Mouse (Mus musculus): ENCODE data around the gene Nrxn2.

DNA sequence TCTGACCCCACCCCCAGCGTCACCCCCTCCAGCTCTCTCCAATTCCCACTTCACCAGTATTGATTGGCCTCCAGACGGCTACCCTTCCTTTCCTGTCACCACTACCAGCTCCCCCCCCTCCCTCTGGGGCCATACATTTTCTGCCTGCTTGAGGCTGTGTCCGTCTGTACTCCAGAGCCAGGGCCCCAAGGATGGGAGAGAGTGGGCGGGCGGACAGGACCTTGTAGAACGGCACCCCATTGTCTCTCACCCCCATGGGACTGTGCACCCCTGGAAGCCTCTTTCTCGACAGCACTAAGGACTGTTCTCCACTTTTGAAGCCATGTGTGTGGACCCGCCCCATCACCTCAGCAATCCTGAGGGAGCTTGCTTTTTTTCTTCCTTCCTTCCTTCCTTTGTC lies 77.2 kb downstream of the Nrxn2 start:
- TF ChIP-seq POLR2A (IDR thresholded peaks at IDR 0.05; ENCODE audit: low read depth, low read length): no peak
- TF ChIP-seq CTCF (IDR thresholded peaks at IDR 0.05; ENCODE audit: extremely low read depth, insufficient read depth, insufficient read length, insufficient replicate concordance): no peak
